Mouse (Mus musculus) frontal cortex, adult (tissue): ENCODE data around the gene Tiam2.

Source experiments
- ATAC-seq: cut with Nextera tagmentation; 2 replicates; pipeline ENCODE4 v1.9.2; 2017; ENCODE audit warnings: mild to moderate bottlenecking, moderate library complexity, mixed read lengths; ENCODE audit not compliant: low TSS enrichment

Tiam2 gene

GRCm38 (mm10) chr17:3557331-3558311 is 231.2 kb downstream of the Tiam2 start, which contains the start of gene Tfb1m:
Gene Tfb1m (minus strand): TSS chr17:3557781.
- ATAC-seq, result peak; percentile 99

DNA sequence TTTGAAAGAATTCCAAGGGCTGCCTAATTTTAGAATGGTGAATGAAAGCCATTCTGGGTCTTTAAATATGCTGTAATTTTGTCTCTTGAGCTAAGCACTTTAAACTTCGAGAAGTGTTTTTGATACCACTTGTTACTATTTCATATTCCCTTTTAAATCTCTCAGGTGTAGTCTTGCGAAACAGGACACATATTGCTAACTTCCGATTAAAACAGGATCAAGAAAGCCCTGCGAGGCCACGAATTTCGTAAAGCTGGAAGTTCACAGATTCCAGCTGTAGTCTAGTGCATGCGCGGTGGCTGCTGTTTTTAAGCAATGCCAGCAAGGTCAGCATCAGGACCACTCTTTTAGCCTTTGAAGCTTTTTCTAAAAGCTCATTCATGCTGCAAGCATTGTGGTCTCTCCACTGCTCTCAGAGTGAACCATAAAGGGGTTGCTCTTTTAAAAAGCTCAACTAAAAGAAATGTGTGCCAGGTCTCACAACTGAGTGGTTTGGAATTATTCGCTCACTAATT is 232.0 kb downstream of the Tiam2 start:
- ATAC-seq, result no peak

- ATAC-seq, result no peak
Measured at GRCm38 (mm10) chr17:3560534-3560933, 234.2 kb downstream of the Tiam2 start.

GRCm38 (mm10) chr17:3562405-3562804 is 236.0 kb downstream of the Tiam2 start:
- no peak for ATAC-seq

GRCm38 (mm10) chr17:3570876-3571275 is 244.5 kb downstream of the Tiam2 start:
- ATAC-seq, result peak; percentile 62; the same call in 1 of the 2 replicates
